Mouse (Mus musculus) limb, embryonic 14.5 days (tissue): ENCODE measurements at regions not wholly inside any gene's neighbourhood (a gene's known extent, or its start where the extent isn't known, plus 50 kb on each side); places are given as distances from the start of the nearest gene placed in this dataset.

ENCODE experiments used
- ATAC-seq: fragments of 200-750 bp; cut with Nextera tagmentation; 2 replicates; pipeline ENCODE4 v1.8.0; 2017; ENCODE audit warnings: low read depth, moderate number of reproducible peaks, moderate TSS enrichment; ENCODE audit not compliant: low FRiP score
- DNase-seq: peaks from one replicate; pipeline ENCODE4 v3.0.0-alpha.2; 2015; ENCODE audit warnings: low spot score
- H3K27ac ChIP-seq: fragments of 300-500 bp; sonication (generic); replicated peaks from 2 replicates; pipeline ENCODE4 v1.5.1; 2014; ENCODE audit warnings: low read depth, mild to moderate bottlenecking, low read length, moderate library complexity, mixed read lengths
- H3K27me3 ChIP-seq: fragments of 300-500 bp; sonication (generic); 2 replicates; pipeline ENCODE4 v1.6.1; 2014; ENCODE audit warnings: low read length, mixed read lengths; ENCODE audit not compliant: control insufficient read depth, insufficient read depth
- H3K36me3 ChIP-seq: fragments of 300-500 bp; sonication (generic); 2 replicates; pipeline ENCODE4 v1.6.1; 2014; ENCODE audit warnings: mild to moderate bottlenecking, low read length, moderate library complexity, mixed read lengths; ENCODE audit not compliant: control insufficient read depth, insufficient read depth
- H3K4me1 ChIP-seq: fragments of 300-500 bp; sonication (generic); 2 replicates; pipeline ENCODE4 v1.6.1; 2014; ENCODE audit warnings: antibody characterized with exemption, low read length, mixed read lengths; ENCODE audit not compliant: control insufficient read depth, insufficient read depth
- H3K4me2 ChIP-seq: fragments of 300-500 bp; sonication (generic); replicated peaks from 2 replicates; pipeline ENCODE4 v1.6.1; 2014; ENCODE audit warnings: low read depth, mild to moderate bottlenecking, low read length, moderate library complexity; ENCODE audit not compliant: severe bottlenecking
- H3K4me3 ChIP-seq: fragments of 300-500 bp; sonication (generic); replicated peaks from 2 replicates; pipeline ENCODE4 v1.5.1; 2014; ENCODE audit warnings: low read length
- H3K9ac ChIP-seq: fragments of 300-500 bp; sonication (generic); 2 replicates; pipeline ENCODE4 v1.6.1; 2014; ENCODE audit warnings: mild to moderate bottlenecking, low read depth, low read length, moderate library complexity; ENCODE audit not compliant: severe bottlenecking
- H3K9me3 ChIP-seq: fragments of 300-500 bp; sonication (generic); 2 replicates; pipeline ENCODE4 v1.6.1; 2016; ENCODE audit warnings: low read length; ENCODE audit not compliant: control insufficient read depth
- POLR2A ChIP-seq: fragments of 200-500 bp; IDR thresholded peaks from 2 replicates; pipeline ENCODE4 v1.8.0; 2012; ENCODE audit warnings: inconsistent platforms, mild to moderate bottlenecking, moderate library complexity, borderline replicate concordance; ENCODE audit not compliant: insufficient read depth, insufficient read length; ENCODE audit errors: extremely low read depth
- WGBS: fragments of 180-500 bp; shearing (Covaris S2); extraction: QIAGEN DNeasy Blood & Tissue Kit; methylation state at CpG from one replicate; pipeline ENCODE4 v1.1.7; 2014; 5-methylcytosine and 5-hydroxymethylcytosine counted together

GRCm38 (mm10) chr7:136136666-136137065 lies 420.5 kb upstream of the Mki67 start:
- no peak for ATAC-seq
- Histone ChIP-seq H3K36me3 (no peaks in the 10 kb centered on the region), H3K27ac (no peak overlapping the region), H3K4me3 (no peak overlapping the region), H3K4me1 (peaks cover 5% of the 10 kb centered on the region; the same call in 1 of the 2 replicates), H3K4me2 (no peak overlapping the region), H3K9me3 (no peaks in the 10 kb centered on the region), H3K9ac (no peak overlapping the region), H3K27me3 (no peaks in the 10 kb centered on the region)
- no peak for DNase-seq
- no peak for TF ChIP-seq POLR2A
- WGBS, result 87% methylated on average over 1 of the region's 1 CpGs

DNA sequence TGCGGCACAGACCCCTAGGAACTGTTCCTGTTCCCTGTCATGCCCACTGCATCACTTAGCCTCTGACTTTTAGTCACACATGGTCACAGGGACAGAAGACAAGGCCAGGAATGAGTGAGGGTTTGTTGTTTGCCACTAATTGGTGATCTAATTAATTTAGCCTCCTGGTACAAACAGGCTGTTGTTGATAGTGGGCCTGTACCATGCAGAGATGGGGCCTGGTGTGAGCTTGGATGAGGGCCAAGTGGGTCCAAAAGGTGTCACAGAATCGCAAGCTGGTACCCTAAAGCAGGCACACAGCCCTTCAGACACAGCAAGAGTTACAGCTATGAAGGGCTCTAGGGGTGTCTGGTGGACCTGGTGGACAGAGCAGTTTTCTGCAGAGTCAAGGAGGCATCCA lies 421.2 kb upstream of the Mki67 start:
- no peak for ATAC-seq
- WGBS, result 73% methylated on average over 2 of the region's 2 CpGs

DNA sequence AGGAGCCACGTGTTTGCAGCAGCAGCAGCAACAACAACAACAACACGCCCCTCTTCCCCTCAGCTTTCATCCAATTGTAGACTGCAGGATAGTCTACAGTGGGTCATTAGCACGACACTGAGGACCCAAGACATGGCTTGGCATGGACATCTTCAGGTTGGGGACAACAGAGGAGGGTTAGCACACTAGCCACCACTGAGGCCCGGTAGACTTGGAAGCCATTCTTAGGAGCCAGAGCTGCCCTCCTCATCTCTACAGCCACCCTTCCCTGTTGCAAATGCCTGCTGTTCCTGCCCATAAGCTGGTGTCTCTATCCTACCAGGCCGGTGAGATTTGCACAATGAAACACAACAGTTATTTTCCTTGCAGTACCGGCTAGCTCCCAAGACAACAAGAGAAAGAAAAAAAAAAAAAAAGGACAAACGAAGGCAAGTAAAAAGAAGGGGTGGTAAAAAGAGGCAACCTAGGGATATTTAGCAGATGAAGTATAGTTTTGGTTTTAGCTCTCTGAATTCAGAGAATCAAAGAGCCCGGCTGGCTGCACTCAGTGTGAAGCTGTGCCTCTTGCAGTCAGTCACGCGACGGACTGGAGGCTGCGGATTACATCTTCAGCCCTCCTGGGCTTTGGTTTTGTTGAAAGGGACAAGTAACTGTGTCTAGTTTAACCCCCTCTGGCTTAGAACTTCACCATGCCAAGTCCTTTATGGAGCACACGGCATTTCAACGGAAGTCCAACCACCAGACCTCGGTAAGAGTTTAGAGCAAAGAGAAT lies 421.9 kb upstream of the Mki67 start:
- H3K4me1 ChIP-seq, result peaks cover 5% of the 10 kb centered on the region; the same call in 1 of the 2 replicates
- DNase-seq, result no peak
- no peaks in the 10 kb centered on the region for H3K9me3 ChIP-seq
- H3K4me2 ChIP-seq, result no peak overlapping the region
- no peak overlapping the region for H3K4me3 ChIP-seq
- H3K27me3 ChIP-seq, result no peaks in the 10 kb centered on the region
- 68% methylated on average over 15 of the region's 15 CpGs for WGBS
- no peak for TF ChIP-seq POLR2A
- H3K36me3 ChIP-seq, result no peaks in the 10 kb centered on the region
- ATAC-seq, result no peak
- no peak overlapping the region for H3K9ac ChIP-seq
- no peak overlapping the region for H3K27ac ChIP-seq

More for the DNA sequence above, 421.2 kb upstream of the Mki67 start:
- H3K27ac ChIP-seq, result no peak overlapping the region
- H3K4me3 ChIP-seq, result no peak overlapping the region
- no peak overlapping the region for H3K4me2 ChIP-seq
- TF ChIP-seq POLR2A, result no peak
- no peak for DNase-seq
- H3K9ac ChIP-seq, result no peak overlapping the region
- H3K27me3 ChIP-seq, result no peaks in the 10 kb centered on the region
- no peaks in the 10 kb centered on the region for H3K9me3 ChIP-seq
- H3K36me3 ChIP-seq, result no peaks in the 10 kb centered on the region
- H3K4me1 ChIP-seq, result peaks cover 5% of the 10 kb centered on the region; the same call in 1 of the 2 replicates

GRCm38 (mm10) chr7:136142832-136143231 lies 426.7 kb upstream of the Mki67 start:
- H3K9me3 ChIP-seq, result no peaks in the 10 kb centered on the region
- H3K9ac ChIP-seq, result no peak overlapping the region
- H3K4me2 ChIP-seq, result no peak overlapping the region
- no peak for DNase-seq
- TF ChIP-seq POLR2A, result no peak
- no peak overlapping the region for H3K27ac ChIP-seq
- no peak overlapping the region for H3K4me3 ChIP-seq
- ATAC-seq, result no peak
- H3K27me3 ChIP-seq, result no peaks in the 10 kb centered on the region
- H3K36me3 ChIP-seq, result no peaks in the 10 kb centered on the region
- H3K4me1 ChIP-seq, result no peaks in the 10 kb centered on the region

DNA sequence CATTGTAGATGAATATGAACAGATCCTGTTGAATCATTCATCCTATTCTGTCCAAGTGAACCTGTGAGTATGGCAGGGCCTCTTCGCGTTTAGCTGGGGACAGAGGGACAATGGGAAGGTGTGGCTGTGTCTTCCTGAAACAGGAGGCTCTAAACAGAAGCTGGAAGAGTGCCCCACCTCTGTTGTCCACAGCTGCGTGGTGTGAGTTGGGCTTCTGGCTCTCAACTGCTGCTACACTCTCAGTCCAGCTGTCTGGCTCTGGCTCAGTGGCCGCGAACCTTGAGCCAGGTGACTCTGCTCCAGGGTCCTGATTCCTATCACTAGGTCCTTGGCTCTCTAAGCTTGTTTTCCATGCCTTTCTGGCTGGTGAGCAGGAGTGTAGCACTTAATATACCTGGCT lies 434.0 kb upstream of the Mki67 start:
- WGBS, result 70% methylated on average over 5 of the region's 5 CpGs
- no peaks in the 10 kb centered on the region for H3K27me3 ChIP-seq
- peaks cover 14% of the 10 kb centered on the region; the same call in 1 of the 2 replicates for H3K4me1 ChIP-seq
- DNase-seq (no peak), ATAC-seq (no peak)
- no peaks in the 10 kb centered on the region for H3K36me3 ChIP-seq
- no peak for TF ChIP-seq POLR2A
- H3K27ac ChIP-seq, result no peak overlapping the region
- H3K9me3 ChIP-seq, result no peaks in the 10 kb centered on the region
- no peak overlapping the region for H3K4me2 ChIP-seq
- no peak overlapping the region for H3K9ac ChIP-seq
- H3K4me3 ChIP-seq, result no peak overlapping the region
